Mouse (Mus musculus) neural tube, embryonic 12.5 days (tissue): ENCODE data around the gene Wdr4. TPM values are rescaled to one million over a fixed set of nuclear protein-coding genes. Genes with fewer than 3 reads are reported as not detected.
"Not testable (repeated sequence)": the region's sequence is repeated elsewhere in the genome, so short reads cannot be mapped to it uniquely, and the experiment has no call there.

Experiments
- ATAC-seq: fragments of 200-750 bp; cut with Nextera tagmentation; 2 replicates; pipeline ENCODE4 v1.8.0; 2017; ENCODE audit warnings: low read depth, mild to moderate bottlenecking, moderate TSS enrichment, moderate library complexity; ENCODE audit not compliant: low FRiP score
- H3K27ac ChIP-seq: fragments of 300-500 bp; sonication (generic); 2 replicates; pipeline ENCODE4 v1.5.1; 2016
- H3K27me3 ChIP-seq: fragments of 300-500 bp; sonication (generic); replicated peaks from 2 replicates; pipeline ENCODE4 v1.6.1; 2016; ENCODE audit warnings: mild to moderate bottlenecking
- H3K36me3 ChIP-seq: fragments of 300-500 bp; sonication (generic); 2 replicates; pipeline ENCODE4 v1.6.1; 2016; ENCODE audit warnings: mild to moderate bottlenecking
- H3K4me1 ChIP-seq: fragments of 300-500 bp; sonication (generic); 2 replicates; pipeline ENCODE4 v1.6.1; 2016
- H3K4me2 ChIP-seq: fragments of 300-500 bp; sonication (generic); replicated peaks from 2 replicates; pipeline ENCODE4 v1.6.1; 2016; ENCODE audit warnings: mild to moderate bottlenecking
- H3K4me3 ChIP-seq: fragments of 300-500 bp; sonication (generic); 2 replicates; pipeline ENCODE4 v1.5.1; 2016
- H3K9ac ChIP-seq: fragments of 300-500 bp; sonication (generic); 2 replicates; pipeline ENCODE4 v1.6.1; 2016; ENCODE audit warnings: mild to moderate bottlenecking
- H3K9me3 ChIP-seq: fragments of 300-500 bp; sonication (generic); 2 replicates; pipeline ENCODE4 v1.6.1; 2016; ENCODE audit warnings: mild to moderate bottlenecking
- WGBS: fragments of 180-500 bp; shearing (Covaris S2); methylation state at CpG from one replicate; pipeline ENCODE4 v1.1.7; 2016; 5-methylcytosine and 5-hydroxymethylcytosine counted together
- polyA plus RNA-seq: library from polyadenylated mRNA; unstranded; fragments of >200 nt; fragmentation: Nextera tagmentation; extraction: Ambion mirVana; gene quantifications from 2 replicates; pipeline ENCODE4 v1.2.1, GENCODE M21; 2016

Gene Wdr4
- polyA plus RNA-seq, 1 experiment from 2014 or later, result 38.4 TPM

DNA sequence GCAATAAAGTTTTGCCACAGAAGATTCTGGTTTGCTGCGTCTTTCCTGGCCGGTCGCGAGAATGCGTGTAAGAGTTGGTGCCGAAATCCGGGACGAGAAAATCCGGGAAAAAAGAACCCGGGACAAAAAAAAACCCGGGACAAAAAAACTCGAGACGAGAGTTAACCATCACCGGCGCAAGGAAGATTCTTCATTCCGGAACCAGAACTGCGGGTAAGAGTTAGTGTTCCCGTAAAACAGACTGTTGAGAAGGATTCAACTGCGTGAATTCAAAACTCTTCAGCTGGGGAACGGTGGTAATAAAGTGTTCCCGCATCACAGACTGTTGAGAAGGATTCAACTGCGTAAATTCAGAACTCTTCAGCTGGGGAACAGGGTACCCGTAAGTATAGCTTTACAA, 32.8 kb upstream of the Wdr4 start:
- H3K4me2 ChIP-seq, H3K27me3 ChIP-seq, H3K27ac ChIP-seq, ATAC-seq, H3K9ac ChIP-seq, H3K4me1 ChIP-seq, H3K4me3 ChIP-seq, H3K9me3 ChIP-seq, H3K36me3 ChIP-seq: not testable (repeated sequence)
- 95% methylated on average over 23 of the region's 23 CpGs for WGBS

DNA sequence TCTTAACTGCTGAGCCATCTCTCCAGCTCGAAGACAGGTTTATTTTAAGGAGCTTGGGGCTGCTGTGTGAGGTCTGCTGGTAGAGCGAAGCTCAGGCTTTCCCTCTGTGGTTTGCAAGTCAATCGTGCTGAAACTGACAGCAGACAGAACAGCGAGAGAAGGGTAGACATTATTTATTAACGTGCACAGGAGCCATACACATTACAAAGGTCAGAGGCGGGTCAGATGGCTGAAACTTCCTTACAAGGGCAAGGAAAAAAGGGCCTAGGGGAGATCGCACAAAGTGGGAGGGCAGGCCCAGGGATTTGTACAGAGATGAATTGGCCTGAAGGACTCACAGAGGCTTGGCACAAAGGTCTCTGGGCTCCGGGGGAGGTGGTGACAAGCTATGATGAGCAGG, 29.6 kb upstream of the Wdr4 start:
- H3K27me3 ChIP-seq, result no peaks in the 10 kb centered on the region
- no peaks in the 10 kb centered on the region for H3K36me3 ChIP-seq
- ATAC-seq, result no peak
- no peaks in the 10 kb centered on the region for H3K9me3 ChIP-seq
- H3K4me3 ChIP-seq, result no peak overlapping the region
- no peak overlapping the region for H3K4me2 ChIP-seq
- H3K4me1 ChIP-seq, result no peaks in the 10 kb centered on the region
- whole genome bisulfite sequencing, result 47% methylated on average over 8 of the region's 8 CpGs
- H3K27ac ChIP-seq, result no peak overlapping the region
- no peak overlapping the region for H3K9ac ChIP-seq

DNA sequence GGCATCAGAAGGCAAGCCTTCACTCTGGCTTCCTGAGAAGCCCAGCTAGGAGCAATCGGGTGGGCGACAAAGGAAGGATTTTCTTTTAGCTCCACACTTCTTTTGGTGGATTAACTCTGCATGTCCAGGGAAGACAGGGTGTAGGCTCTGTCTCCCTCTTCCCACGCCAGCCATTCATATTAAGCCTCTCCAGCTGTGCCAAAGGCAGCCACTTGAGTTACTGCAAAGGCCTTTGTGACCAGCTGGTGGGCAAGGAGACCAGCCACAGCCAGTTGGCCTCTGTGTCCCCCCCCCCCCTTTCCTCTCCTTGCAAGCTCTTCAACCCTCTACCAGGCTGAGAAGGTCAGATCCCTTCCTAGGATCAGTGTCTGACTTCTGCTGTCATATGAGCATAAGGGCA, 28.2 kb upstream of the Wdr4 start:
- no peak for ATAC-seq
- H3K9me3 ChIP-seq, result no peaks in the 10 kb centered on the region
- H3K4me3 ChIP-seq, result no peak overlapping the region
- no peak overlapping the region for H3K4me2 ChIP-seq
- H3K36me3 ChIP-seq, result no peaks in the 10 kb centered on the region
- H3K9ac ChIP-seq, result no peak overlapping the region
- H3K4me1 ChIP-seq, result peaks cover 3% of the 10 kb centered on the region; the same call in 1 of the 2 replicates
- WGBS, result 67% methylated on average over 3 of the region's 3 CpGs
- H3K27ac ChIP-seq, result no peak overlapping the region
- H3K27me3 ChIP-seq, result no peaks in the 10 kb centered on the region

DNA sequence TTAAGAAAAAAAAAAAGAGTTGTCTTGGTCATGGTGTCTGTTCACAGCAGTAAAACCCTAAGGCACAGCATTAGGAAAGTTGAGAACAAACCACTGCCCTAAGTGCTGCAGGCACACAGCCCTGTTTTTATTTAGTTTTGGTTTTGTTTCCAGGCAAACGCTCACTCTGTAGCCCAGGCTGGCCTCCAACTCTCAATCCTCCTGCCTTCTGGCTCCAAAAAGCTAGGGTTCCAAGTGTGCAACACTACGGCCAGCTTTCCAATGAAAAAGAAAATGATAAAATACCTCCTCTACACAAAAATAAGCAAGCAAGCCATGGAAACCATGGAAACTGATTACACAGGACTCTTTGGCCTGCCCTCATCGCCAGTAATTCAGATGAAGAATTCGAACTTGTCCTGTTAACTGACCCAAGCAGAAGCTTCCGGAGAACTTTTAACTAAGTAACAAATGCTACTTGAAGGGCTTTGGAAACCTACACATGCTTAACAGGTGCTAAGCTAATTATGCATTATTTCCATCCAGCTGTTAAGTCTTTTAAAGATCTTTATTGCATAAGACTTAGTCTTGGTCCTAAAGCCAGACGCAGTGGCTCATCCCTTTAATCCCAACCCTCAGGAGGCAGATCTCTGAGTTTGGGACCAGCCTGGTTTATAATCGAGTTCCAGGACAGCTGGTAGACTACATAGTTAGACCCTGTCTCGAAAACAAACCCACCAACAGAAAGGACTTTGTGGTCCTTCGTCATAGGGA, 26.8 kb upstream of the Wdr4 start:
- WGBS, result 90% methylated on average over 9 of the region's 9 CpGs
- Histone ChIP-seq H3K27me3 (no peaks in the 10 kb centered on the region), H3K4me1 (peaks cover 4% of the 10 kb centered on the region), H3K36me3 (no peaks in the 10 kb centered on the region), H3K9ac (no peak overlapping the region), H3K9me3 (no peaks in the 10 kb centered on the region), H3K4me2 (no peak overlapping the region), H3K4me3 (no peak overlapping the region), H3K27ac (no peak overlapping the region)
- no peak for ATAC-seq

DNA sequence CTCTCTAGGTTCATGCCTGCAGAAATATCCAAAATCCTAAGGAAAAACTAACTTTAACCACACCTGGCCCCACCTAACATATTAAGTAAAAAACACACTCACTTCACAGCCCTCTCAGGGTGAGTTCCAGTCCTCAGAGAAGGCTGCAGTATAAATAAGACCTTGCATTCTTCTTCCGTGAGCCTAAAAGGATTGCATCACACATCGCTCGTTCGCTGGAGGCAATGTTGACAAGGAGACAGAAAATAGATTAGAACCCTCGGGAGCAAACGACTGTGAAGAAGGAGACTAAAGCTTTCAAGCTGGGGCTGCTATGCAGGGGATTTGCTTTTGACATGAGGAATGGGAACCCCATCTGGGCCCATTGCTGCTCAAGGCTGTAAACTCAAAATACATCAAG, 23.8 kb upstream of the Wdr4 start:
- ATAC-seq, result no peak
- H3K27ac ChIP-seq, result no peak overlapping the region
- H3K27me3 ChIP-seq, result no peaks in the 10 kb centered on the region
- peaks cover 14% of the 10 kb centered on the region for H3K4me1 ChIP-seq
- no peak overlapping the region for H3K4me3 ChIP-seq
- no peaks in the 10 kb centered on the region for H3K36me3 ChIP-seq
- no peak overlapping the region for H3K9ac ChIP-seq
- no peak overlapping the region for H3K4me2 ChIP-seq
- H3K9me3 ChIP-seq, result no peaks in the 10 kb centered on the region
- 38% methylated on average over 6 of the region's 6 CpGs for WGBS

DNA sequence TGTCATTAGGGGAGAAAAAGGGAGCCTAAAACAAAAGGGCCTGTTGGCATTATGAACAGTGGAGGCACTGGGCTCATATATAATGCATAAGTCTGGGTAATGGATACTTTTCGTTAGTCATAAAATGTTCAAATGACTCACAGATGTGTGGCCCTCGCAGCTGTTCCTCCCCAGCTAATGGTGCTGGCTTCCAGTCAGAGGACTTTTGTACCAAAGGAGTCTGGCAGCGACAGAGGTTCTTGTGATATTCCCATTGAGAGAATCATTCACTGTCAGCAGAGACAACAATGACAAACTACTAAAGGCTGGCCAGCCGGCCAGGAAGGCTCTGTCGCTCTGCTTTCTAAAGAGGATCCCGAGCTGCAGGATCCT, 21.7 kb upstream of the Wdr4 start:
- H3K9ac ChIP-seq, result no peak overlapping the region

DNA sequence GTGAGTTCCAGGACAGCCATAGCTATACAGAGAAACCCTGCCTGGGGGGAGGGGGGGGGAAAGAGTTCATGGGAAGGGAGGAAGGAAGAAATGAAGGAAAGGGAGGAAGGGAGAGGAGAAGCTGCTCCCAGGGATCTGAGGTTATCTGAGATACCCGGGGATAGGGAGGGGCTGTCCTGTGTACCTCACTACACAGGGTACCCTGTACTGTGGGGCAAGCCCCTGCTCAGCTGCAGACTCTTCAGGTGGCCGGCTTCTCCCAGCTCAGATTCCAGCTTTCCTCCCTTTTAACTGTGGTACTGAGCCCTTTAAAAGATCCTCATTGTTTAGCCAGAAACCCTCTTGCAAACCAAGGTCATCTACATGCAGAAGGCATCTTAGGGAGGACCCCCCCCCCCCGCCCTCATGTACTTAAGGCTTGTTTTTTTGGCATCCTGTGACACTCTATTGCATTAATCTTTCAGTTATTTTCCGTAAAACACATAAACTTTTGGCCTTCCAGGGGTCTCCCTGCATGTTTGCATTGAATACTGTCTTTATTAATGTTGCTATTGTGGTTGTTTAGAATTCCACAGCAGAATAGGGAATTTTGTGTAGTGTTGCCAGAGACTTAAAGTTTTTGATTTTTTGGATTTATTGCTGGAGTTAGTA, 21.2 kb upstream of the Wdr4 start:
- no peaks in the 10 kb centered on the region for H3K9me3 ChIP-seq
- no peak overlapping the region for H3K9ac ChIP-seq

More for the DNA sequence above, 21.7 kb upstream of the Wdr4 start:
- H3K9me3 ChIP-seq, result no peaks in the 10 kb centered on the region
- ATAC-seq, result peak; percentile 61; the same call in 1 of the 2 replicates
- H3K27me3 ChIP-seq, result no peaks in the 10 kb centered on the region
- H3K36me3 ChIP-seq, result no peaks in the 10 kb centered on the region
- H3K27ac ChIP-seq, result peak overlapping the region; percentile 47
- H3K4me2 ChIP-seq, result no peak overlapping the region
- H3K4me3 ChIP-seq, result no peak overlapping the region
- WGBS, result 15% methylated on average over 6 of the region's 6 CpGs
- H3K4me1 ChIP-seq, result peaks cover 14% of the 10 kb centered on the region

DNA sequence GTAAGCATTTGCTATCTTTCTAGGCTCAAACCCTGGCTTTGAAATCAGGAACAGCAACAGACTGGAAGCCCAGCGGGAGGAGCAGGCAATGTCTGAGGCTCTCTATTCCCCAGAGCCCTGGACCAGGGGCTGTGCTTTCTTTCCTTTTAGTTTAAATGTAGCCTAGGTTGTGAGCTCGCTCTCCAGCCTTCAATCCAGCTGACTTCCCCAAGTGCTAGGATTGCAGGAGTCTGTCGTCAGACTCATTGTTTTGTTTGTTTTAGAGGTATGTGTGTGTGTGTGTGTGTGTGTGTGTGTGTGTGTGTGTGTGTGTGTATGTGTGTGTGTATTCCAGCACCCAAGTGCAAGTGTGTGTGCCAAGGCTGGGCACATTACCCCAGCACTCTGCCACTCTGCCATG, 20.3 kb upstream of the Wdr4 start:
- Histone ChIP-seq H3K9ac (no peak overlapping the region), H3K36me3 (no peaks in the 10 kb centered on the region), H3K4me3 (no peak overlapping the region), H3K9me3 (no peaks in the 10 kb centered on the region), H3K27ac (peak overlapping the region; percentile 46; the same call in 1 of the 2 replicates), H3K27me3 (no peaks in the 10 kb centered on the region), H3K4me2 (no peak overlapping the region), H3K4me1 (peaks cover 26% of the 10 kb centered on the region)
- 63% methylated on average over 3 of the region's 3 CpGs for WGBS
- ATAC-seq, result no peak

More for the DNA sequence above, 21.2 kb upstream of the Wdr4 start:
- no peak overlapping the region for H3K4me3 ChIP-seq
- no peak overlapping the region for H3K4me2 ChIP-seq
- no peak overlapping the region for H3K27ac ChIP-seq
- H3K4me1 ChIP-seq, result peaks cover 17% of the 10 kb centered on the region
- 53% methylated on average over 4 of the region's 4 CpGs for WGBS
- ATAC-seq, result peak; percentile 51; the same call in 1 of the 2 replicates
- no peaks in the 10 kb centered on the region for H3K36me3 ChIP-seq
- H3K27me3 ChIP-seq, result no peaks in the 10 kb centered on the region

DNA sequence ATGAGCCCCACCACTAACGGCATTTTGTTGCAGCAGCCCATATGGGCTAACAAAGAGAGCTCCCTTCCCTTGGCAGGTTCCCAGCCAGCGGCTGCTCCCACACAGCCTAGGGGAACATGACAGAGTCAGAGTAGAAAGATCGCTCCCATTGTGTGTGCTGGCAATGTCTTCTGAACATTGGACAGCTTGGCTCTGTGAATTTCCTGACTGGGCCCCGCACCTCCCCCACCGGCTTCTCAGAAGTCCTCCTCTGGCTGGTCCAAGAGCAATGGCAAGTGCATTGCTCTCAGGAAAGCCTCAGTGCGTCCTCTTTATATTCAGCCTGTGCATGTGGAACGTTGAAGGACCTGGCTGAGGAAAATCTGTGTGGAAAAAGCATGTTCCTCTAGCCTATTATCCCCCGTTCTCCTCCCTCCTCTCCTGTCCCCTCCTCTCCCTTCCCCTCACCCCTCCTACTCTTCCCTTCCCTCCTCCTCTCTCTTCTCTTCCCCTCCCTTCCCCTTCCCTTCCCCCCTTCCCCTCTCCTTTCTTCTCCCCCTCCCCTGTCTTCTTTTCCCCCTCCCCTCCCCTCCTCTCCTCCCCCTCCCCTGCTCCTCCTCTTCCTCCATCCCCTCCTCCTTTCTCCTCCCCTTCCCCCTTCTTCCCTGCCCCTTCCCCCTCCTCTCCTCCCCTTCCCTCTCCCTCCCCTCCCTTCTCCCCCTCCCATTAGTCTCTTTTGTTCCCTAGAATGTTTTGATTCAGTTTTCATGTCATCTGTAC, 16.3 kb upstream of the Wdr4 start:
- H3K36me3 ChIP-seq, result peaks cover 7% of the 10 kb centered on the region
- 25% methylated on average over 8 of the region's 8 CpGs for whole genome bisulfite sequencing
- H3K27ac ChIP-seq, result peak overlapping the region; percentile 67
- H3K9ac ChIP-seq, result 0 out of 2 replicates have a peak overlapping the region, but pooled peaks have one; percentile 21
- ATAC-seq, result peak; percentile 88
- peak overlapping the region; percentile 24; the same call in 1 of the 2 replicates for H3K4me2 ChIP-seq
- H3K9me3 ChIP-seq, result no peaks in the 10 kb centered on the region
- H3K4me3 ChIP-seq, result no peak overlapping the region
- H3K4me1 ChIP-seq, result peaks cover 19% of the 10 kb centered on the region
- H3K27me3 ChIP-seq, result no peaks in the 10 kb centered on the region

DNA sequence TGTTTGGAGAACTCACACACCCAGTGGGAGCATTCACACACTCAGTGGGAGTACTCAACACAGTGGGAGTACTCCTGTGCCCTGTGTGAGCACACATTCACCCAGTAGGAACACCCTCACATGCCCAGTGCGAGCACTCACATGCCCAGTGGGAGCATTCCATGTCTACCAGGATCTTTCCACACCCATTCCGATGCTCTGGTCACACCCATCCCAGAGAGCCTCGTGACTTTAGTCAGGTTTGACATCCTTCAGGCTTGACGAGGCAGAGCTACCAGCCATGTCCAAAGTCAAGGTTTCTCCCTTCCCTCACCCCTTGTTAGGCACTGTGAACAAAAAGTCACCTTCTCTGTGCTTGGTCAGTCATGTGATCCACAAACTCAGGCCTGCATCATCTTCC, 15.6 kb upstream of the Wdr4 start:
- Histone ChIP-seq H3K36me3 (peaks cover 14% of the 10 kb centered on the region), H3K9me3 (no peaks in the 10 kb centered on the region), H3K27me3 (no peaks in the 10 kb centered on the region), H3K4me1 (peaks cover 15% of the 10 kb centered on the region), H3K27ac (peak overlapping the region; percentile 67), H3K4me3 (no peak overlapping the region), H3K9ac (no peak overlapping the region), H3K4me2 (peak overlapping the region; percentile 24; the same call in 1 of the 2 replicates)
- WGBS, result 70% methylated on average over 4 of the region's 4 CpGs
- no peak for ATAC-seq

DNA sequence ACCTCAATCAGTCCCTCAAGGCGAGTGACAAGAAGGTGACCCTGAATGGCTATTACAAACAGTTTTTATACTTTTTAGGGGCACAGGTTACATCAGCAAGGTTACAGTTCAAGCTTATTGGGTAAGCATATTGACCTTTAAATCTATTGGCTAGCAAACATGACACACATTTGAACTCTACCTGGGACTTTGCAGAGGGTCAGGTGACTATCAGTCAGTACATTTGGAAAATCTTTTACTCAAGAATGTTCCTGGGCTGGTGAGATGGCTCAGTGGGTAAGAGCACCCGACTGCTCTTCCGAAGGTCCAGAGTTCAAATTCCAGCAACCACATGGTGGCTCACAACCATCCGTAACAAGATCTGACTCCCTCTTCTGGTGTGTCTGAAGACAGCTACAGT, 12.6 kb upstream of the Wdr4 start:
- H3K4me3 ChIP-seq, ATAC-seq, H3K27me3 ChIP-seq, H3K4me2 ChIP-seq, H3K27ac ChIP-seq, H3K9me3 ChIP-seq, H3K9ac ChIP-seq: not testable (repeated sequence)
- H3K4me1 ChIP-seq, result peaks cover 15% of the 10 kb centered on the region
- H3K36me3 ChIP-seq, result peaks cover 29% of the 10 kb centered on the region
- WGBS, result 92% methylated on average over 4 of the region's 4 CpGs

DNA sequence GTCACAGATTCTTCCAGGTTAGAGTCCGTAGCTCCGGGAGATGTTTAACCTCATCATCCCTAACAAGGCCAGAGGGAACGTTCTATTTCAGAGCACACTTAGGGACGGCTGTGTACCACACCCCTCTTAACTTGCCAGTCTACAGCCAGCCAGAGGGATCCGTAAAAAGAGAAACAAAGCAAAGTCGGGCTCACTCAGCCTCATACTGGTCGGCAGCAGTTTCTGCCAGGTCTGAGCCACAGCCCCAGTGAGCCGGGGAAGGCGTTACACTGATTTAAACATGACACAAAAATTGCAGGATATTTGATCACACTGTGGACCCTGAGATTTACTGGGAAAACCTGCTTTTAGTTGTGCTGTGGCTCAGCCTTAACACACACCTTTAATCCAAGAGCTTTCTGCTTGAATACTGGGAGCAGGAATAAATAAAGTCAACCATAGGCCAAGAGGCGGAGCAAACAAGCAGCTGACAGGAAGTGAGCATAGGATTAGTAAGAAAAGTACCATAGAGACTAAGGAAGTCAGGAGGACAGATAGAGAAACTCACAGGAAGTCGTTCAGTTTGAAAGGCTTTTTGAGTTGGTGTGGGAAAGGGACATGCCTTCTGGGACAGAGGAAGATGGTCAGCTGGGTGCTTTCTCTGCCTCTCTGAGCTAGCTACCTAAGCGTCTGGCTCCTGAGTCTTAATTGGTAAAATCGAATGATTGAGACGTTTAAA, 11.8 kb upstream of the Wdr4 start:
- no peak for ATAC-seq
- 88% methylated on average over 14 of the region's 14 CpGs for WGBS
- no peak overlapping the region for H3K27ac ChIP-seq
- peaks cover 36% of the 10 kb centered on the region for H3K36me3 ChIP-seq
- no peak overlapping the region for H3K4me2 ChIP-seq
- peaks cover 15% of the 10 kb centered on the region for H3K4me1 ChIP-seq
- H3K4me3 ChIP-seq, result no peak overlapping the region
- no peaks in the 10 kb centered on the region for H3K9me3 ChIP-seq
- H3K27me3 ChIP-seq, result no peaks in the 10 kb centered on the region
- H3K9ac ChIP-seq, result no peak overlapping the region
